Mouse (Mus musculus) thymus, adult 2 months (tissue): ENCODE measurements around the gene Zbtb22. TPM values are rescaled to one million over a fixed set of nuclear protein-coding genes. Genes with fewer than 3 reads are reported as not detected.

Experiments used
- DNase-seq: peaks from one replicate; pipeline ENCODE4 v3.0.0; 2021
- H3K27ac ChIP-seq: fragments of 200-500 bp; 2 replicates; pipeline ENCODE4 v1.5.1; 2012; ENCODE audit warnings: low read length, control low read depth; ENCODE audit not compliant: control insufficient read depth, insufficient read depth
- H3K27me3 ChIP-seq: fragments of 200-500 bp; 2 replicates; pipeline ENCODE4 v1.6.1; 2012; ENCODE audit warnings: mild to moderate bottlenecking, low read length, moderate library complexity, mixed read lengths; ENCODE audit not compliant: control insufficient read depth, insufficient read depth
- H3K36me3 ChIP-seq: fragments of 200-500 bp; 2 replicates; pipeline ENCODE4 v1.6.1; 2012; ENCODE audit warnings: mild to moderate bottlenecking, low read length, moderate library complexity; ENCODE audit not compliant: control insufficient read depth, insufficient read depth
- H3K4me1 ChIP-seq: fragments of 200-500 bp; replicated peaks from 2 replicates; pipeline ENCODE4 v1.6.1; 2012; ENCODE audit warnings: low read length; ENCODE audit not compliant: control insufficient read depth, insufficient read depth
- H3K4me3 ChIP-seq: fragments of 200-500 bp; 2 replicates; pipeline ENCODE4 v1.5.1; 2012; ENCODE audit warnings: mild to moderate bottlenecking, low read length, control low read depth, moderate library complexity; ENCODE audit not compliant: control insufficient read depth, insufficient read depth
- CTCF ChIP-seq: fragments of 200-500 bp; IDR thresholded peaks from 2 replicates; pipeline ENCODE4 v1.5.1; 2012; ENCODE audit warnings: mild to moderate bottlenecking, control low read depth, low read length, moderate library complexity, borderline replicate concordance; ENCODE audit not compliant: control insufficient read depth, poor library complexity, insufficient read depth; ENCODE audit errors: extremely low read depth
- POLR2A ChIP-seq: fragments of 200-500 bp; IDR thresholded peaks from 2 replicates; pipeline ENCODE4 v1.6.1; 2012; ENCODE audit warnings: mild to moderate bottlenecking, low read length, control low read depth, moderate library complexity; ENCODE audit not compliant: control insufficient read depth, poor library complexity, insufficient read depth; ENCODE audit errors: extremely low read depth
- WGBS: fragments of 180-500 bp; shearing (Covaris S2); methylation state at CpG from one replicate; pipeline ENCODE4 v1.1.7; 2018; 5-methylcytosine and 5-hydroxymethylcytosine counted together
- polyA plus RNA-seq: library from polyadenylated mRNA; depleted of rRNA; stranded (reverse); fragments of >200 nt; gene quantifications from 2 replicates; pipeline ENCODE4 v1.2.3, GENCODE M21; 2012

The Zbtb22 gene
- polyA plus RNA-seq, 1 experiment, result 120 TPM

DNA sequence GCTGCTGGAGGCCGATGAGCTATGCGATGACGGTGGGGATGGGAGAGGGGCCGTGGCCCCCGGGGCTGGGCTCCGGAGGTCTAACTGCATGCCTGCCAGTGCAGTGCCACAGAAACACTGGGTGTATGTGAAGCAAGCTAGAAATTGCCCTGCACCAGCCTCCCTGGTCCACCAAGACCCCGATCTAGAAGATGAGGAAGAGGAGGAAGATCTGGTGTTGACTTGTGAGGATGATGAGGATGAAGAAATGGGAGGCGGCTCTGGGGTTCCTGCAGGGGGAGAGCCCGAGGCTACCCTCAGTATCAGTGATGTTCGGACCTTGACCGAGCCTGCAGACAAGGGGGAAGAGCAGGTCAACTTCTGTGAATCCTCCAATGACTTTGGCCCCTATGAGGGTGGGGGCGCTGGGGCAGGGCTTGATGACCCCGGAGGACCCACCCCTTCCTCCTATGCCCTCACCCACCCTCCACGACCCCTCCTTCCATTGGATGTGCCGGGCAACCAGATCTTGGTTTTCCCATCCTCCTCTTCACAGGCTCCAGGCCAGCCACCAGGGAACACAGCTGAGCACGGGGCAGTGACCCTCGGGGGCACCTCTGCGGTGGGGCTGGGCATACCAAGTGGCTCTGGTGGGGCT lies 2.1 kb downstream of the Zbtb22 start:
- Histone ChIP-seq H3K4me3 (no peak overlapping the region), H3K4me1 (peaks cover 18% of the 10 kb centered on the region), H3K27ac (no peak overlapping the region), H3K27me3 (no peaks in the 10 kb centered on the region), H3K36me3 (peaks cover 9% of the 10 kb centered on the region; the same call in 1 of the 2 replicates)
- DNase-seq, result no peak
- TF ChIP-seq POLR2A, result no peak
- TF ChIP-seq CTCF, result no peak
- WGBS, result 95% methylated on average over 18 of the region's 18 CpGs

DNA sequence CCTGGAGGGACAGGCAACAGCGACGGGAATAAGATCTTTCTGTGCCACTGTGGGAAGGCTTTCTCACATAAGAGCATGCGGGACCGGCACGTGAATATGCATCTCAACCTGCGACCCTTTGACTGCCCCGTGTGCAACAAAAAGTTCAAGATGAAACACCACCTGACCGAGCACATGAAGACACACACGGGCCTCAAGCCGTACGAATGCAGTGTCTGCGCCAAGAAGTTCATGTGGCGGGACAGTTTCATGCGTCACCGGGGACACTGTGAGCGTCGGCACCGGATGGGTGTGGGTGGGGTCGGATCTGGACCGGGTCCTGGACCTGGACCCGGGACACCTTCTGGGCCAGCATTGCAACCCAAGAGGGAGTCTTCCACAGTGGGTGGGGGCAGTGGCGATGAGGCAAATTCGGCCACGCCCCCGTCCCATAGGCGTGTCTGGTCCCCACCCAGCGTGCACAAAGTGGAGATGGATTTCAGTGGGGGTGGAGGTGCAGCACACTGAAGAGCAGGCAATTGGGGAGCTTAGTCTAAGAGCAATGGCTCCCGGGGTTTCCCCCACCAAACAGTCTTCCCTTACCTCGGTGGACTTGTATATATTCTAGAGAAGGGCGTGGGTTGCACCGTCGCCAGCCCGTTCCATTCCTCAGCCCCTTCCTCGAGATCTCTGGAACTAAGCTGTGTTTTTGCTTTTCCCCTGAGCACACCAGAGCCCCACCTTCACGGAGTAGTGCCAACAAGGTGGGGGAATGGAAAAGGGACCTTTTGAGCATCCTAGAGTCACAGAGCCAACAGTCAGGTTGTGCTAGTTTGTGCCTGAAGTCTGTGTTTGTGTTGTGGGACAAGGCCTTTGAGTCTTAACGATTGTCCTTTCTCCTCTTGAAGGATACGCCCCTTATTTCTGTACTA lies 2.8 kb downstream of the Zbtb22 start:
- DNase-seq, result no peak
- WGBS, result 83% methylated on average over 37 of the region's 37 CpGs
- Histone ChIP-seq H3K27me3 (no peaks in the 10 kb centered on the region), H3K4me1 (peaks cover 18% of the 10 kb centered on the region), H3K4me3 (peak overlapping the region; percentile 92; the same call in 1 of the 2 replicates), H3K36me3 (peaks cover 5% of the 10 kb centered on the region; the same call in 1 of the 2 replicates), H3K27ac (peak overlapping the region; percentile 19)
- TF ChIP-seq CTCF, result no peak
- no peak for TF ChIP-seq POLR2A

DNA sequence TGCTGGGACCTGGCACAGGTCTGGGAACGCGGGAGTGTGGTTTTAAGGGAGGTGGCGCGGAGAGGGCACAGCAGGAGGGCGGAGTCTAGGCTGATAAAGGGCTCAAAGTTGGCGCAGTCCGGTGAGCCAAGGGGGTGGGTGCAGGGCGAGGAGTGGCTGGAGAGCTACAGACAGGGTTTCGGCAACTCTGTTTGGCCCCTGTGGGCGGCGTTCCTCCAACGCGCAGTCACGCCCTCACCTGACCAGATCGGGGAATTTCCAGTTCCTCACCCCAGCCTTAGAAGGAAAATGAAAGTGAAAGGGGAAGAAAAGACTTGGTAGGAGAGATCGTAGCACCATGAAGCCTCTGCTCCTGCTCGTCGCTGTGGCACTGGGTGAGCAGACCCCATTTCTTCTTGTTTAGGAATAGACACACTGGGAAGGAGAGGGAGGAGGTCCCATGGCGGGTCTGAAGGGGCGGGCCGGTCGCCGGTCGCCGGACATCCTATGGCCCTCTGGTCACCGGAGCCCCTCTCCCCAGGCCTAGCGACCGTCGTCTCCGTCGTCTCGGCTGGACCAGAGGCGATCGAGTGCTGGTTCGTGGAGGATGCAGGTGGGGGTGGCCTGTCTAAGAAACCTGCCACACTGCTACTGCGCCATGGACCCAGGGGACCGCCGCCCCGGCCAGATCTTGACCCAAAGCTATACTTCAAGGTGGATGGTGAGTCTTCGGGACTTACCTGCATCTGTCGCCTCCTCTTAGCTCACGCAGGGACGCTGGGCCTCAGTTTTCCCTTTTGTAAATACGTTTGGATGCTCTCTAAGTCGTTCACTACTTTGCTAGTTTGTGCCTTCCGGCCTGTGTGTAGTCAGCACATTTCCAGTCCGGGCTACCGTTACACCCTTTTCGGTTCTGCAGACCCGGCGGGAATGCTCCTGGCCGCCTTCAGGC lies 3.9 kb downstream of the Zbtb22 start:
- DNase-seq, result peak; percentile 74
- under 1% methylated on average over 52 of the region's 52 CpGs for WGBS
- H3K36me3 ChIP-seq, result no peaks in the 10 kb centered on the region; the same call in 1 of the 2 replicates

DNA sequence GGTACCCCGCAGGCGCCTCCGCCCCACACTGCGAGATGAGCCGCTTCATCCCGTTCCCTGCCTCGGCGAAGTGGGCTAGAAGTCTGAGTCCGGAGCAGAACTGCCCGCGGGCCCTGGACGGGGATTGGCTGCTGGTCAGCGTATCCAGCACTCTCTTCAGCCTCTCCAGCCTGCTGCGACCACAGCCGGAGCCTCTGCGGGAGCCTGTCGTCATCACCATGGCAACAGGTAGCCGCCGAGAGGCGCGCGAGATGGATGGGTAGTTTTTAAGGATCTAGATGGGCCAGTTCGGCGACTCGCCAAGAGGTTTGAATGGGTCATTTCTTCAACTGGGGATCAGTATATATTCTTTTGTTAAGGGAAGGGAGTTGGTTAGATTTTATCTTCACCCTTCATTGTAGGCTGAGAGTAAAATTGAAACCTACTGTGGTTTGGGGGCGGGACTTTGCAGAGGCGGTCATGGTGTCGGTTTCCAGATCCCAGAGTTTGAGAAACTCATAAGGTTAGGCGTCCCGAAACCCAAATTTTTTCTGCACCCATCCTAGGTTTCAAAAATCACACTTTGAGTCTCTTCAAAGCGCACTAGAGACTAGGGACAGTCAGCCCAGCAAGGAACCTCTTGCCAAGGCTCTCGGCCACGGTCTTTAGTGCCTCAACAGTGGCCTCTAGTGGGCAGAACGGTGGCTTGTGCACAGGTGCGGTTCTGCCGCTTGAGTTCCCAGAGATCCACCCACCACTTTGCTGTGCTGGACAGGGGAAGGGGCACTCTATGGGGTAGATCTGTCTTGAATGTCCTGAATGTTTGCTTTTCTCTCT lies 4.8 kb downstream of the Zbtb22 start:
- H3K36me3 ChIP-seq, result no peaks in the 10 kb centered on the region
- TF ChIP-seq POLR2A (no peak), CTCF (peak; percentile 93)
- under 1% methylated on average over 36 of the region's 36 CpGs for WGBS

More for the DNA sequence above, 3.9 kb downstream of the Zbtb22 start:
- no peak for TF ChIP-seq CTCF
- no peak for TF ChIP-seq POLR2A
- Histone ChIP-seq H3K27me3 (no peaks in the 10 kb centered on the region), H3K27ac (peak overlapping the region; percentile 75), H3K4me1 (peaks cover 18% of the 10 kb centered on the region), H3K4me3 (peak overlapping the region; percentile 92)

DNA sequence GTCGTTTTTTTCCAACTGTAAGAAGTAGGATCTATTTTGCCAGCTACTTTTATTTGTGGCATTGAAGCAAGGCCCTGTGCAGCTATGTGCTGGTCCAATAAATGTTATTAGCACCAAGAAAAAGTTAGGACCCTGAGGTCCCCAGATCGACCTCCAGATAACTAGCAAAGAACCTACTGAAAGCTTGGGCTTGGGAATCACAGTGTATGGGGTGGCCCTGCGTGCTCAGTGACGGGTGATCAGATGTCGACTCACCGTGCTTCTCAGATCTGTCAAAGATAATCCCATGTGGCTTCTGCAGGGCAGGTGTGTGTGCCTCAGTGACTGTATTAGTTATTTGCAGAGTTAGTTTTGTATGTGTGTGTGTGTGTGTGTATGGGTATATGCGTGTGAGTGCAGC lies 5.7 kb downstream of the Zbtb22 start:
- Histone ChIP-seq H3K36me3 (no peaks in the 10 kb centered on the region), H3K4me3 (no peak overlapping the region), H3K4me1 (peaks cover 13% of the 10 kb centered on the region), H3K27ac (no peak overlapping the region), H3K27me3 (no peaks in the 10 kb centered on the region)
- DNase-seq, result no peak
- no peak for TF ChIP-seq POLR2A
- TF ChIP-seq CTCF, result no peak
- WGBS, result 77% methylated on average over 7 of the region's 7 CpGs

More for the DNA sequence above, 4.8 kb downstream of the Zbtb22 start:
- Histone ChIP-seq H3K4me1 (peaks cover 13% of the 10 kb centered on the region), H3K27me3 (no peaks in the 10 kb centered on the region), H3K27ac (peak overlapping the region; percentile 75), H3K4me3 (peak overlapping the region; percentile 92)
- peak; percentile 90 for DNase-seq
